Mouse (Mus musculus) myocyte (in vitro differentiated cells): ENCODE results near the gene Samhd1.

ENCODE experiments used
- E2F4 ChIP-seq: IDR thresholded peaks from one replicate; pipeline ENCODE4 v1.6.1; 2011; ENCODE audit warnings: mild to moderate bottlenecking, control low read depth, moderate library complexity; ENCODE audit not compliant: insufficient read depth
- MAX ChIP-seq: IDR thresholded peaks from one replicate; pipeline ENCODE4 v1.6.1; 2011; ENCODE audit warnings: low read depth, mild to moderate bottlenecking, control low read depth
- MYOD1 ChIP-seq, 3 experiments: IDR thresholded peaks; one replicate each; pipeline ENCODE4 v1.6.1; 2011; ENCODE audit warnings: control low read depth in 2 of 3, low read depth in 2 of 3, mild to moderate bottlenecking in 2 of 3, moderate library complexity in 1 of 3; ENCODE audit not compliant: insufficient read length in 2 of 3, control insufficient read depth in 1 of 3
- MYOG ChIP-seq, 3 experiments: IDR thresholded peaks; one replicate each; pipeline ENCODE4 v1.6.1; 2011; ENCODE audit warnings: control low read depth in 2 of 3, low read depth in 2 of 3, mild to moderate bottlenecking in 2 of 3; ENCODE audit not compliant: insufficient read length in 2 of 3, control insufficient read depth in 1 of 3, insufficient read depth in 1 of 3
- POLR2A ChIP-seq: IDR thresholded peaks from one replicate; pipeline ENCODE4 v1.6.1; 2011; ENCODE audit warnings: low read depth, mild to moderate bottlenecking, control low read depth, moderate library complexity; ENCODE audit not compliant: insufficient read length
- POLR2AphosphoS2 ChIP-seq: IDR thresholded peaks from one replicate; pipeline ENCODE4 v1.6.1; 2011; ENCODE audit warnings: low read depth, control low read depth; ENCODE audit not compliant: insufficient read length
- REST ChIP-seq: IDR thresholded peaks from one replicate; pipeline ENCODE4 v1.6.1; 2011; ENCODE audit warnings: mild to moderate bottlenecking, control low read depth, moderate library complexity; ENCODE audit not compliant: insufficient read depth, insufficient read length
- SRF ChIP-seq: IDR thresholded peaks from one replicate; pipeline ENCODE4 v1.6.1; 2011; ENCODE audit warnings: low read depth; ENCODE audit not compliant: control insufficient read depth, insufficient read length
- TCF12 ChIP-seq: IDR thresholded peaks from one replicate; pipeline ENCODE4 v1.6.1; 2011; ENCODE audit warnings: mild to moderate bottlenecking, control low read depth; ENCODE audit not compliant: poor library complexity, insufficient read depth, severe bottlenecking
- TCF3 ChIP-seq: IDR thresholded peaks from one replicate; pipeline ENCODE4 v1.6.1; 2011; ENCODE audit warnings: low read depth, control low read depth; ENCODE audit not compliant: insufficient read length
- USF1 ChIP-seq: IDR thresholded peaks from one replicate; pipeline ENCODE4 v1.6.1; 2011; ENCODE audit warnings: low read depth, mild to moderate bottlenecking, control low read depth, moderate library complexity

DNA sequence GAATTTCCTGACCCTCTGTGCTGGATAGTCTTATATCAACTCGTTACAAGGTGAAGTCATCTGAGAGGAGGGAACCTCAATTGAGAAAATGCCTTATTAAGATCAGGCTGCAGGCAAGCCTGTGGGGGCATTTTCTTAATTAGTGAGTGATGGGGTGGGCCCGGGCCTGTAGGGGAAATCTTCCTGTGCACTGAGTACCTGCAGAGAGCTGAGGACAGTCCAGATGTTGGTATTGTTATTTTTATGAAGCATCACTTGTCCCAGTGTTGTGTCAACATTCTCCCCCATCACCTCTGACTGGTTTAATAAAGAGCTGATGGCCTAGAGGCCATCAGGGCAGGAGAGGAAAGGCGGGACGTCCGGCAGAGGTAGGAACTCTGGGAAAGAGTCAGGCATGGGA lies 9.1 kb upstream of the Samhd1 start:
- TF ChIP-seq TCF12 (no peak), POLR2A (no peak), MAX (no peak), SRF (no peak), USF1 (no peak), MYOD1 (IDR thresholded peaks at IDR 0.05; ENCODE audit: control insufficient read depth in 1 of 3, insufficient read length in 2 of 3, low read depth in 2 of 3) (no peak), REST (no peak), E2F4 (no peak), MYOG (IDR thresholded peaks at IDR 0.05; ENCODE audit: control insufficient read depth in 1 of 3, insufficient read depth in 1 of 3, insufficient read length in 2 of 3, low read depth in 2 of 3) (no peak), POLR2AphosphoS2 (no peak), TCF3 (no peak)
